Mouse (Mus musculus): Measurements from ENCODE around the gene Mok.

Gene Mok

GRCm38 (mm10) chr12:110771961-110772360 lies 68.8 kb downstream of the Mok start:
- DNase-seq (ENCODE audit: inconsistent age in 2 of 2, low spot score in 1 of 2) = no peak

GRCm38 (mm10) chr12:110770479-110771247 lies 70.1 kb downstream of the Mok start:
- peak in 1 of 2 experiments; percentile 71 for DNase-seq (ENCODE audit: inconsistent age in 2 of 2, low spot score in 1 of 2)

- DNase-seq (ENCODE audit: inconsistent age in 2 of 2, low spot score in 1 of 2) = peak; percentile 56 to 74
Measured at GRCm38 (mm10) chr12:110769660-110770297, 71.0 kb downstream of the Mok start.

GRCm38 (mm10) chr12:110768562-110768961 lies 72.2 kb downstream of the Mok start:
- DNase-seq (ENCODE audit: inconsistent age in 2 of 2, low spot score in 1 of 2) = no peak

- no peak for DNase-seq (ENCODE audit: inconsistent age in 2 of 2, low spot score in 1 of 2)
Measured at GRCm38 (mm10) chr12:110764531-110764930, 76.2 kb downstream of the Mok start.

GRCm38 (mm10) chr12:110762321-110762720 lies 78.4 kb downstream of the Mok start:
- DNase-seq (ENCODE audit: inconsistent age in 2 of 2, low spot score in 1 of 2) = no peak

- no peak for DNase-seq (ENCODE audit: inconsistent age in 2 of 2, low spot score in 1 of 2)
Measured at GRCm38 (mm10) chr12:110758932-110759331, 81.8 kb downstream of the Mok start.
